Mouse (Mus musculus): ENCODE data around the gene Tbc1d2.

GRCm38 (mm10) chr4:46628873-46629272, 21.1 kb downstream of the Tbc1d2 start:
- TF ChIP-seq CTCF (IDR thresholded peaks at IDR 0.05; ENCODE audit: low read depth, low read length) (no peak), POLR2A (IDR thresholded peaks at IDR 0.05; ENCODE audit: borderline replicate concordance, low read depth, low read length) (no peak)
